Mouse (Mus musculus) spleen, adult 18-20 months (tissue): ENCODE measurements around the gene Eef1akmt2.

Experiments
- DNase-seq, 2 experiments: peaks; one replicate each; pipeline ENCODE4 v3.0.0; 2022; ENCODE audit warnings: mixed read lengths in 2 of 2

Gene Eef1akmt2

DNA sequence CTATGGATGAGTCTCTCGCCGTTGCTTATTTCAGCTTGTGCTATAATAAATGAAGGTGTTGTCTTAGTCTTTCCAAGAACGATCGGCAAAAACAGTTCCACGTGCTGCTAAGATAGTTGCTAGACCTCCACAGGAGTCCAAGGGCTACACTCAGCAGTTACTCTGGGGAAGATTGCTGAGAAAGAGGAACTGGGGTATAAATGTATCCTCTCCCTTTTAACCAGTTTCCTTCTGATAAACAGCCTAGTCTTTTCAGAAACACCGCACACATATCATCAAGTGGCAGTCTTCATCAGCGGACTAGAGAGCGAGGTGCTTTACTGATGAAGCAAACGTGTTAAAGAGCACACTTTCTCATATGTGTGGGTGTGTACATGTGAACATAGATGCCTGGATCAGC is 13.8 kb upstream of the Eef1akmt2 start:
- no peak for DNase-seq

DNA sequence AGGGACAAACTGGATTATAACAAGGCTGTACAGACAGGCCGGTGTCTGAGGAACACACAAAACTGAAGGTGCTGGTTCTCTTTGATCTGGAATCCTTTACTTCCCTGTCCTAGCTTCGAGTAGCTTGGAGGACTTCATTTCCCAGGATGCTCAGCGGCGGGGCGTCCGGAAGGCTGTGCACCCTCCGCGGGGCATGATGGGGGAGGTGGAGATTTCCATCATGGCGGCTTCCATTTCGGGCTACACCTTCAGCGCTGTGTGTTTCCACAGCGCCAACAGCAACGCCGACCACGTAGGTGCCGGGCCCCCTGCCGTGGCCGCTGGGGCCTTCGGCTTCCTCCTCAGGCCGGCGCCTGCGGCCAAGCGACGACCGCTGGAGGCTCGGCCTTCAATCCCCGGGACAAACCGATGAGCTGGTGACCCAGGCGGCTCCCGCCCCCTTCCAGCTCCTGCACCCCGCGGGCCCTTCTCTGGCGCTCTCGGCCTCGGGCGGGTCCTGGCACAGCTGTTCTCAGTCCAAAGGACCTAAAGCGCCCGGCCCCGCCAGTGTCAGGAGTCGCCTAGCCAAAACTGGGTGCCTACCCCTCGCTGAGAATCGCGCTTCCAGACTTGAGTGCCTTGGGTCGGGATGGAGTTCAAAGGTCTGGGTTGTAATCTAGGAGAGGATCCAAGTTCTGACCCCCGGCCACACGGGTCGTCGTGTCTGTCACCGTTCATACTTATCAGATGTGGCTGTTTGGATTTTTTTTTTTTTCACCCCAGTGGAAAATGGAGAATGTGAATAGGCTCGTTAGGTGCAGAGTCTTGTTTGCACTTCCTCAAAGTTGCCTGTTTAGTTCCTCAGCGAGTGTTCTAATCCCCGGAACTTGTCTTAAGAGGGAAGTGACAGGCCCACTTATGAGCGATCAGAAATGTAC is 6.8 kb upstream of the Eef1akmt2 start, which contains the start of gene Abraxas2:
Abraxas2 (plus strand) TSS at position 184 of the 917 bp plus-strand sequence.
- peak; percentile 82 to 90 for DNase-seq

GRCm38 (mm10) chr7:132858043-132858608 is 5.7 kb upstream of the Eef1akmt2 start:
- DNase-seq, result no peak

GRCm38 (mm10) chr7:132856083-132856482 is 3.6 kb upstream of the Eef1akmt2 start:
- DNase-seq, result no peak

DNA sequence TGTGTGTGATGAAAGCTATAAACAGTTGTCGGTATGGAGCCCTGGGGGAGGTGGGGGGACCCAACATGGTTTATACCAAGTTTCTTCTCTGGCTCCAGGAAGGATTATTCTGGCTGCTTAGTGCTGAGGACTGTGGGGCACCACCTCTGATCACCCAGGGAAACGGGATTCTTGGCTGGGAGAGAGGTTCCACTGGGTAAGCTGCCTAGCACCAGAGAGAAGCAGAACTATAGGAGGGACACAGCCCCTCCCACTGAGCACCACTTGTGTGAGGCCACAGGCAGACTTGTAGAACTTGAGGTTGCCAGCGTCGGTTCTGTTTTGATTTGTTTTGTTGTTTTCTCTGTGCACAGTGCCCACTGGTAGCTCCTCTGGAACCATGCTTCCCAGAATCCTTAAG is 1.5 kb upstream of the Eef1akmt2 start:
- DNase-seq, result no peak

DNA sequence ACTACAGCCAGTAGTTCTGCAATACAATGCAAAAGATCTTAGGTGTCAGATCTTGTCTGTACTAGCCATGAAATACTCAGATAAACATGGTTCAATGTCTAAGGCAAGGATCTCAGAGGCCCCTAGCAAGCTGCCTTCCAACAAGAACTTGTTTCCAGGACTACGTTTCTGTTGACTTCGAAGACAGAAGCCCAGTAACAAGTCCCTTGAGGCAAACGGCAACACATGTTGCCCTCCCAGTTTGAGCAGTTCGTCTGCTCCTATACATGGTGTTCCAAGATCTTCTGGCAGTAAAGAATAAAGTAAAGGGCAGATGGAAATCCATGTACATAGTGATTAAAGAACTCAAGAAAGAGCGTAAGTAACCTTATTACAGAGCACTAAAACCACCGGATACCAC is 888 bp upstream of the Eef1akmt2 start:
- DNase-seq, result no peak

GRCm38 (mm10) chr7:132843152-132843551 is 9.3 kb downstream of the Eef1akmt2 start:
- no peak for DNase-seq

- no peak for DNase-seq
These were observed 10.0 kb downstream of the Eef1akmt2 start for GRCm38 (mm10) chr7:132842455-132842854.

GRCm38 (mm10) chr7:132841287-132841686 is 11.2 kb downstream of the Eef1akmt2 start:
- DNase-seq, result no peak

GRCm38 (mm10) chr7:132830955-132831354 is 21.5 kb downstream of the Eef1akmt2 start:
- DNase-seq, result no peak

DNA sequence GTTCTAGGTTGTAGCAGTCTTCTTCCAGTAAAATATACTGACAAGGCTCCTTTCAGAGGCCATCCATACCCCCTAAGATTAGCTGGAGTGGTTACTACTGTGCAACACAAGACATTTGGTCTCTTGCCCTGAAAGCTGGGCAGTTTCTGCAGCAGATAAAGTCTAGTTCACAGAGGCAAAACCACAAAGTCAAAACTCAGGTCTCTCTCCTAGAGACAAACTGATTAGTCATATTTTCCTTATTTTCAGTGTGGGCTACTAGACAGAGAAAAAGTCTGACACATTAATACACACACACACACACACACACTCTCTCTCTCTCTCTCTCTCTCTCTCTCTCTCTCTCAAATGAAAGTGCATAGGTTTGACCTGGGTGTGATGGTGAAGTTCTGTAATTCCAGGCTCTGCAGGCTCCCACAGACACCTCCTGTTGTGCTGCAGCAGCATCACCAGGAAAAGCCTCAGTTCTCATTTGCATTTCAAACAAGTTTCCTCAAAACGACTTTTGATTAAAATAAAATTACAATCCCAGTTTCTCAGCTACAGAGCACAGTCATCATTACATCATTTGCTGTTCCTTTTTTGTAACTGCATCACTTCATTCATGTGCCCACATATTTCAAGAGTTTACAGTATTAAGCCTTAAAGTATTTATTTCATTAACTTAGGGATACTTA is 28.0 kb downstream of the Eef1akmt2 start:
- no peak for DNase-seq

DNA sequence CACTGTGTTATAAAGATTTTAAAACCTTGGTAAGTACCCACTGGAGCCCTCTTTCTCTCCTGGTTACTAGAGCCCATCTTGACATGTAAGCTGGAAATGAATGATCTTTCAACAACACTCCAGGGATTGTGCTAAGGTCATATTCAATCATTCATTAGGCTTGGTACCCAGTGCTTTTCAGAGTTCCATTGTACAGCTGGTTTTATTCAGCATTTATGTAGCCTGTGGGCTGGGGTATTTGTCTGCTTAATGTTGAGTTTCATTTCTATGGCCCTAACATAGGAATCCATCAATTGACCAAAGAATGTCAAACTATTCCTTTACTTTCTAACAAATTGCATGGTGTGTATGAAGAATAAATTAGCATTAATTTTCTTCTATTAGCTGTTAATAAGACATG is 28.6 kb downstream of the Eef1akmt2 start:
- DNase-seq, result no peak

DNA sequence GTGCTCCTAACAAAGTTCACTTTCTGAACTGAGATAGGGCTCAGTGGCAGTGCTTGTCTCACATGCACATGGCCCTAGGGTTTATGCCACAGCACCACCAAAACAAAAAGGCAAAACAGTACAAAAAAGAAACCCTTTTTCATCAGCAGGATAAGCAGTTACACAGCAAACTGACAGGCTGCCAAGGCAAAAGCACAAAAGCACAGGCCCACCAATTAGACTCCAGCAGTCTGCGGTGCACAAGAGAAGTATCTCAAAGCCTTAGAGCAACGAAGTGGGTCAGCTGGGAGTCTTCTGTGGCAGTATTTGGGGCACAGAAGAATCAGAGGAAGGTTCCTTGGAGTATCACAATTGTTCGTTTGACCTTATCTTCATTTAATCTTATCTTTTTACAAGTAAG is 31.8 kb downstream of the Eef1akmt2 start:
- no peak for DNase-seq

DNA sequence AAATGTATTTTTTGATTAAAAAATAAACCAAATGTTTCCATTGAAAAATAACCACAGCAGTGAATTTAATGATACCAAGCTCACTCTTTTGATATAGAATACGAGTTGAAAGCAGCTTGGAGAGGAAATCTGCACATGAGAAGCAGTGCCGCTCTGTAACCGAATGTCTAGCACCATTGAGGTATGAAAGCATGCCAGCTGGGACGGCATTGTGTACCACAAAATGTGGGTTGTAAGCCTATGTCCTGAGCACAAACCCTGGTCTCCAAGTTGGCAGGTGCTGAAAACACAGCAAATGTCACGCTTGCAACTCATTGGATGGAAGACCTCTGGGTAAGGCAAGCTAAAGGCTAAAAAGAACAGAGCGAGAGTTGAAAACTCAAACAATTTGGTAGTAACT is 35.4 kb downstream of the Eef1akmt2 start:
- no peak for DNase-seq

GRCm38 (mm10) chr7:132816528-132816927 is 35.9 kb downstream of the Eef1akmt2 start:
- no peak for DNase-seq

DNA sequence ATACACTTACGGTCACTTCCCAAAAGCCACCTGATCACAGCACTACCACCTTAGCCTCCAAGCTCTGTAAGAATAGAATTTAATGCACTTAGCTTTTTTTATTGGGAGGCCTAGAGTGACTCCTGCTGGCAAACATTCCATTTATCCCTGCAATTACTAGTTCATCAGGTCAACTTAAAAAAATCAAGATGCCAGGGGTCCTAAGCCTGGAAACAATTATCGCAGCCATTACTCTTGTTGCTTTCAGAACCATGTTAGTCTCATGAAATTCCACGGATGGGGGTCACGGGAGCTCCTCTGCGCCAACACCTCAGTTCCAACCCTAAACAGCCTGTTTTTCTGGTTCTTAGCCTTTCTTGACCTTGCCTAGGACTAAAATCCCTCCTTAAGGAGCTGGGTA is 37.4 kb downstream of the Eef1akmt2 start:
- no peak for DNase-seq

GRCm38 (mm10) chr7:132814089-132814450 is 38.4 kb downstream of the Eef1akmt2 start:
- no peak for DNase-seq

DNA sequence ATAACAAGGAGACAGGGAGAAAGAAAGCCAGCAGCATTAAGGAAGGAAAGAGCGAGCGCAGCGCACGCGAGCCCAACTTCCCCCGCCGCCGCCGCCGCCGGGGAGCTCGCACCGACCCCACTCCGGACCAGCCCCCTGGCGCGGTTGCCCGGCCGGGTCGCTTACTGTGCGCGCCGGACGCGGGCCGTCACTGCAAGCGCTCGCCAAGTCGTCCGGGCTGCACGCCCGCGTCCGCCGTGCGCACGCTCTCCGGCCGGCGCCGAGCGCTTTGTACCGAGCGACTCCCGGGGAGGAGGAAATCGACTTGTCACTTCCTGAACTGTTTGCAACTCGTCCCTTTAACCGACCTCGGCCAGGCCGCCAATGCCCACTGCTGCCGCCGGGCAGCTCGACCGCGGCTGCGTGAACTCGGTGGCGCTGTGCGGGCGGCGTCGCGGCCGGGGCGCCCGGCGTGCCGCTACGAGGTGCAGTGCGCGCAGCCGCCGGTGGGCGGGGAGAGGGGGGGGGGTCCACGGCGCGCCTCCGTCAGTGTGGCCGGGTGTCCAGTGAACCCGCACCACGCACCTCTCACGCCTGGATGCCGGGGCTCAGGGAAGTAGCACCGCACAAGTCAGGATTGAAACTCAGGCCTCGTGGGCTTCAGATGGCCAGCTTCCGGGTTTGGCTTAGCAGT is 38.9 kb downstream of the Eef1akmt2 start, which contains the start of gene Fam53b:
Fam53b (minus strand) TSS at position 471 of the 673 bp plus-strand sequence.
- DNase-seq, result peak; percentile 60 to 65

DNA sequence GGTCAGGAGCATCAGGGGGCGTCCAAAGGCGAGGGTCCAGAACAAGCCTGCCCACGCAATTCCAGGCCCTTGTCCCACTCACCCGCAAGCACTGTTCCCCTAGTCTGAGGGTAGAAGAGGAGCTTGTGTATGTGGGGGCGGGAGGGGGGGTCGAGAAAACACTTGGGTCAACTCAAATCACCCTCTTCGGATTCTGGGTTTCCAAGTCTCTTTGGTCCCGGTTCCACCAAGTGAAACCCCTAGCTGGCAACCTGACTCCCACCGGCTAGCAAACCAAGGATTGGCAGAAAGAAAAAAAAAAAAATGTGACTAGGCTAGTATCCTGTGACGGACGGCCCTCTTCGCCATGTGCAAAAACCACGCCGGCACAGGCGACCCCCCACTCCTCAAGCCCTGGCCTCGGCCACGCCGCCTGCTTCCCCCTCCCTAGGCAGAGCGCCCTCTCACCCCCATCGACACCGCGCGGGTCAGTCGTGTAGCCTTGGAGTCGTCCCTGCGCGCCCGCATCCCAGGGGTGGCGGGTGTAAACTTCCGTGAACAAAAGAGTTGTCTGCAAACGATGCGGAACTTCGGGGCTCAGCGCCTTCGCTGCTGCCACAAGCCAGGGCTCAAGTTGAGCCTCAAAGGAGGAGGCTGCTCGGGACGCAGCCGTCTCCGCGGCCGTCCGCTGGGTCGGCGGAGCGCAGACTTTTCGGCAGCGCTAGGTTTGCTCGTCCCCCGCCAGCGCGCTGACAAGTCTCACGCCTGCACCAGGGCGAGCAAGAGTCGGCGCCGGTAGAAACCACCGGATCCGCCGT is 39.7 kb downstream of the Eef1akmt2 start:
- DNase-seq, result peak; percentile 57 to 65

GRCm38 (mm10) chr7:132811716-132812618 is 40.5 kb downstream of the Eef1akmt2 start:
- DNase-seq, result peak in 1 of 2 experiments; percentile 42

- DNase-seq, result peak; percentile 77 to 90
These were observed 41.6 kb downstream of the Eef1akmt2 start for GRCm38 (mm10) chr7:132810879-132811278.
